ENCODE assay signal across 7 mouse cellular contexts in the genomic region with DNA sequence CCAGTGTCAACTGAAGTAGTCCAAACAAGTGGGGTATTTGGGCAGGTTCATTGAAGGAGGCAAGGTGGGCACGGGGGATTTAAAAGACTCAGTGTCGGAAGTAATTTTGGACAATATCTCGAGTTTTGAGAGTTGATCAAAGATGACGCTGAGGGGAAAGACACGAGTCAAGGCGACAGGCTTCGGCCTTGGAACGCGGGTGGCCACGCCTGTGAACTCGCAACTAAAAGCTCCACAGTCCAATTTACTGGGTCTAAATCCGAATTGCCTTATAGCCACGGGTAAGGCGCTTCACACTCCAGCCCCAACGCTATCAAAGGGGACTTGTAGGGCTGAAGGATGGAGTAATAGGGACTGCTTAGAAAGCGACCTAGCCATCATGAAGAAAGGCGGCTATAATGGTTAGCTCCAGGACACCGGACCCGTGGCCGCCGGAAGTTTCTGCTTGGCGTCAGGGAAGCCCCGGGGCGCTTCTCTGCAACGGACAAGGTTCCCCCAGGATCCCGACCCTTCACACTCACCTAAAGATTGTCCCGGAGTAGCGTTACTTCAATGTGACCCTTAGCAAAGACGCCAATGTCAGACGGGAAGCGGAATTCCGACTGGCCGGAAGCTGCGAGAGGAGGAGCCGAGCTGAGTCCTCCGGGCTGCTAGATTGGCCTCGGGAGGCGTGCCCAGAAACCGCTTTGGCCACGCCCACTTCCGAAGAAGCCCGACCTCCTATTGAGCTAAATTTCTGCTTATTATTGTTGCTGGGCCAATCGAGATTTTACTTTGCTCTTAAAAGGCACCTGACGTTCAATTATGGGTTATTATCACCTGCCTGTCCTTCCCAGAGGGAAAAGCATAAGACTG. TPM values are rescaled to one million over a fixed set of nuclear protein-coding genes. Genes with fewer than 3 reads are reported as not detected.
DNase-seq lines count a peak whose midpoint lies in the region; ATAC-seq and TF ChIP-seq lines count a peak whose summit lies in the region.

A gene (minus strand): TSS at position 622 of the 855 bp plus-strand sequence.

- H3K4me1 ChIP-seq in intestine, postnatal 0 days (replicated peaks; ENCODE audit: control insufficient read depth, insufficient read depth, low read length), result no peaks in the 10 kb centered on the region
- peaks cover 12% of the 10 kb centered on the region for H3K4me1 ChIP-seq in midbrain, embryonic 12.5 days
- peaks cover 2% of the 10 kb centered on the region; the same call in 1 of the 2 replicates for H3K4me1 ChIP-seq in small intestine, adult 2 months (ENCODE audit: control insufficient read depth, insufficient read depth, insufficient read length, low read length)

- peak within 1 kb of the TSS; percentile 74 for H3K4me3 ChIP-seq in intestine, postnatal 0 days (ENCODE audit: low read depth, low read length)
- H3K4me3 ChIP-seq in midbrain, embryonic 12.5 days, result peak within 1 kb of the TSS; percentile 86
- peak within 1 kb of the TSS; percentile 95 for H3K4me3 ChIP-seq in small intestine, adult 2 months (ENCODE audit: low read depth, low read length)

- H3K9me3 ChIP-seq in intestine, postnatal 0 days (ENCODE audit: control insufficient read depth), result no peaks in the 10 kb centered on the region
- H3K9me3 ChIP-seq in midbrain, embryonic 12.5 days, result no peaks in the 10 kb centered on the region

- TF ChIP-seq CTCF in intestine, postnatal 0 days (IDR thresholded peaks at IDR 0.05; ENCODE audit: low read depth), result no peak
- TF ChIP-seq CTCF in small intestine, adult 2 months (IDR thresholded peaks at IDR 0.05; ENCODE audit: extremely low read depth, insufficient read length, insufficient replicate concordance, low read depth, low read length), result no peak

- peak within 1 kb of the TSS; percentile 57 for H3K9ac ChIP-seq in intestine, postnatal 0 days (ENCODE audit: low read depth, low read length)
- peak within 1 kb of the TSS; percentile 80 for H3K9ac ChIP-seq in midbrain, embryonic 12.5 days (replicated peaks)

- peak; percentile 90 for DNase-seq in adrenal gland, postnatal 10 days
- DNase-seq in embryo, embryonic 9.5 days (ENCODE audit: extremely low spot score), result peak; percentile 88
- DNase-seq in gastrocnemius, postnatal 4 days (ENCODE audit: low spot score in 2 of 2), result peak; percentile 74 to 85
- peak; percentile 86 for DNase-seq in left cerebral cortex, postnatal 4 days

- intact Hi-C loops in left cerebral cortex, postnatal 4 days (cut with DNase I), result no loop called here

- H3K4me2 ChIP-seq in intestine, postnatal 0 days (replicated peaks; ENCODE audit: low read depth), result peak within 1 kb of the TSS; percentile 85
- peak within 1 kb of the TSS; percentile 95 for H3K4me2 ChIP-seq in midbrain, embryonic 12.5 days (replicated peaks)

- peak; percentile 90 for ATAC-seq in intestine, postnatal 0 days
- peak; percentile 93 for ATAC-seq in midbrain, embryonic 12.5 days (ENCODE audit: low FRiP score, low read depth)

- H3K36me3 ChIP-seq in intestine, postnatal 0 days (ENCODE audit: control insufficient read depth, insufficient read depth), result peaks cover 19% of the 10 kb centered on the region
- peaks cover 34% of the 10 kb centered on the region for H3K36me3 ChIP-seq in midbrain, embryonic 12.5 days
- peaks cover 28% of the 10 kb centered on the region for H3K36me3 ChIP-seq in small intestine, adult 2 months (ENCODE audit: control insufficient read depth, insufficient read depth, low read length)

- peak within 1 kb of the TSS; percentile 65 for H3K27ac ChIP-seq in intestine, postnatal 0 days (ENCODE audit: low read depth, low read length)
- 0 out of 2 replicates have a peak within 1 kb of the TSS, but pooled peaks have one; percentile 42 for H3K27ac ChIP-seq in midbrain, embryonic 12.5 days (replicated peaks)
- peak within 1 kb of the TSS; percentile 79 for H3K27ac ChIP-seq in small intestine, adult 2 months (ENCODE audit: insufficient read depth, low read depth, low read length)

- peaks cover 5% of the 10 kb centered on the region for H3K27me3 ChIP-seq in intestine, postnatal 0 days (replicated peaks; ENCODE audit: control insufficient read depth, insufficient read depth, low read length)
- peaks cover 15% of the 10 kb centered on the region for H3K27me3 ChIP-seq in midbrain, embryonic 12.5 days
- no peaks in the 10 kb centered on the region for H3K27me3 ChIP-seq in small intestine, adult 2 months (ENCODE audit: control insufficient read depth, insufficient read depth, low read length)

- WGBS in intestine, postnatal 0 days, result under 1% methylated on average over 44 of the region's 44 CpGs
- 2% methylated on average over 44 of the region's 44 CpGs for WGBS in midbrain, embryonic 12.5 days
- under 1% methylated on average over 44 of the region's 44 CpGs for WGBS in small intestine, adult 2 months

- TF ChIP-seq POLR2A in small intestine, adult 2 months (IDR thresholded peaks at IDR 0.05; ENCODE audit: low read depth, low read length), result peak; percentile 72; the same call in 1 of the 2 replicates

RNA-seq across cellular contexts. Expression of the gene that starts here (rescaled TPM):
- total RNA-seq in adrenal gland, postnatal 10 days (2021), result 1,000 to 10,000 TPM; 3,012 to 3,285 TPM
- 1,000 to 10,000 TPM; 1,025 to 1,032 TPM for total RNA-seq in gastrocnemius, postnatal 4 days (2021)
- 1,664 and 1,738 TPM in 2 replicates for polyA plus RNA-seq in intestine, postnatal 0 days (2015; fragmentation: Nextera tagmentation; extraction: Ambion mirVana)
- total RNA-seq in left cerebral cortex, postnatal 4 days (2021), result 100 to 1,000 TPM; 573 to 579 TPM
- polyA plus RNA-seq in midbrain, embryonic 12.5 days (2016; fragmentation: Nextera tagmentation; extraction: Ambion mirVana), result 801 and 832 TPM in 2 replicates
- 459 and 585 TPM in 2 replicates for polyA plus RNA-seq in small intestine, adult 2 months (2012; rRNA removed)

Comparison
In these comparisons a context has a peak if more than half of its experiments do, and no peak if none do; other contexts are left out.
1. Peak in every context shown above with its lines: DNase-seq, ATAC-seq, H3K4me3 ChIP-seq and H3K27ac ChIP-seq.